Mouse (Mus musculus): ENCODE results near the gene Snx17.

The Snx17 gene

DNA sequence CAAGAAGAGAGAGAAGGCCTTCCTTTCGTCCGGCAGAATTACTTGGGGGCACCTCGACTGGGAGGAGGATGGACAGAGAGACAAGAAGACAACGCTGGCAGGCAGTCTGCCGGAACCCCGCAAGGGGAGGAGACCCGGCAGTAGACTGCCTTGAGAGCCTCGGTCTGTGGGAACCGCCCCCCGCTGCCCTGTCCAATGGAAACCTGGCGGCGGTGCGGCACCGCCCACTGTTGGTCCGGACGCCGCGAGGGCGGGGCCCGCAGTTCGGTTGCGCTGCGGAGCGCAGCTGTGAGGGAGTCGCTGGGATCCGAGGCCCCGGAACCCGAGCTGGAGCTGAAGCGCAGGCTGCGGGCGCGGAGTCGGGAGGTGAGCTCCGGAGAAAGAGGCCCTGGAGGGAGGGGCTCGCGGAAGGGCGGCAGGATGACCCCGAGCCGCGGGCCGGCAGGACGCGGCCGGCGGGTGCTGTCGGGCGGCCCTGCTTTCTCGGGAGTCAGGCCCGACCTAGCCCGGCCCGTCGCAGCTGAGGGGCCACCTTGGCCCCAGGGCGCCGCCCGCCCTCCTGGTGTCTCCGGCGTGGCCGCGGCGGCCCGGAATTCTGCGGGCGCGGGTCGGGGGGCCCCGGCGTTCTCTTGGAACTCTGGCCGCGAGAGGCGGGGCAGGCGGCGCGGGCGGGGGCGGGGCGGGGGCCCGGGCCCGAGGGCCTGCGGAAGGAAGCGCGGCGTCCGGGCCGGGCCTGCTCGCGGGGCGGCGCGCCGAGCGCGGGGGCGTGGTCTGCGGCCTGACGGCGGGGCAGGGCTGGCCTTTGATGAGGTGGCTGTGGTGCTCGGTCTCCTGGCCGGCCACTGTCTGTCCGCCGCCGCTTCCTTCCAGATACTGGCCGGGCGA is 47.9 kb downstream of the Snx17 start, which contains the start of the genes Nrbp1 and Gm9970:
Gene Nrbp1 (plus strand): TSS at position 228 of the 885 bp plus-strand sequence.
Gene Gm9970 (minus strand): TSS at position 596 of the 885 bp plus-strand sequence.
- DNase-seq: peak; percentile 98

DNA sequence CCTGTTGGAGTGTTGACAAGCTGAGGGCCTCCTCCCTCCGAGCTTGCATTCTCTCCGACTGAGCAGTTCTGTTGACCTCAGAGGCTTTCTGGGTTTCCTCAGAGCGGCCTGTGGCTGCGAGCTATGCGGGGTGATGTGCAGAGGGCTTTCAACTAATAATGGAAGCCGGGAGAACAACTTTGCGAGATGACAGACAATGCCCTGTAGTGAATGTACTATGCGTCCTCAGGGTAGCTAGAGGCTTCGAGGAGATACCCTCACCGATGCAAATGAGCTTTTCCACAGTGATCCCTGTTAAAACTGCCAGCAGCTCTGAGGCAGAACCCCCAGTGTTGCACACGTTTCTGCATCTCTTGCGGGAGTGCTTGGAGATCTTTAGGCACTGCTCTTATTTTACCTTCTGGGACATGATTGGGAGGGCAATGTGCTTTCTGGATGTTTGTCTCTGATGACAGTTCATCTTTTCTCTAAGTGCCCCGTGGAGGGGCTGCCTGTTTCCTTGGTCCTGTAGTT is 48.6 kb downstream of the Snx17 start:
- no peak for DNase-seq

GRCm38 (mm10) chr5:31242191-31242590 is 49.2 kb downstream of the Snx17 start:
- no peak for DNase-seq
